Mouse (Mus musculus) spleen, postnatal 10 days (tissue): ENCODE measurements around the gene Pde10a.
"Not testable (repeated sequence)": the region's sequence is repeated elsewhere in the genome, so short reads cannot be mapped to it uniquely, and the experiment has no call there.

ENCODE experiments used
- DNase-seq, 2 experiments: peaks; one replicate each; pipeline ENCODE4 v3.0.0; 2021 to 2022; ENCODE audit warnings: low spot score in 2 of 2

The Pde10a gene

GRCm38 (mm10) chr17:8647372-8647871 is 122.2 kb downstream of the Pde10a start:
- no peak for DNase-seq

GRCm38 (mm10) chr17:8648310-8648709 is 123.1 kb downstream of the Pde10a start:
- no peak for DNase-seq

DNA sequence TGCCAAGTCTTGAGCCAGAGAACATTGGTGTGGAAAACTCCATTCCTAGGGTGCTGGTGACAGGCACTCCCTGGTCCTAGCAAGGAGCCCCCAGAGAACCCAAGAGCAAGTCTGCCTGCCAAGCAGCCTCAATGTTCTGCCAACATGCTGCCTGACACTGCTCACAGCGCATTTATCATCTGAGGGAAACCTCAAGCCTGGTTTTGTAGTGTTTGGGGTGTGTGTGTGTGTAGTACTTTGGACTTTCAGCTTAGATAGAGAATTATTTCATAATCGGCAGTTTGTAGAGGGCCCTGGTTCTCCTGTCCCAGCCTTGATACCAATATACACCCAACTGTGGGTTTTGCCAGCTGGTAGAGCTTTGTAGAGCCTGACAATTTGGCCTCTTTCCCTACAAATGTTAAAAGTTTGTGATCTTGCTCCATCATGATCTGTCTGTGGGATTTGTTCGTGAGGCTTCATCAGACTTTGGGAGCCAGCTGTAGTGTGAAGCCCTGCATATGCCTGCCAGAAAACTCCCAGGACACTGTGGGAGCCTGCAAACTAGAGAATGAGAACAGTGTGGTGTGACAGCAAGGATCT is 127.6 kb downstream of the Pde10a start:
- no peak for DNase-seq

DNA sequence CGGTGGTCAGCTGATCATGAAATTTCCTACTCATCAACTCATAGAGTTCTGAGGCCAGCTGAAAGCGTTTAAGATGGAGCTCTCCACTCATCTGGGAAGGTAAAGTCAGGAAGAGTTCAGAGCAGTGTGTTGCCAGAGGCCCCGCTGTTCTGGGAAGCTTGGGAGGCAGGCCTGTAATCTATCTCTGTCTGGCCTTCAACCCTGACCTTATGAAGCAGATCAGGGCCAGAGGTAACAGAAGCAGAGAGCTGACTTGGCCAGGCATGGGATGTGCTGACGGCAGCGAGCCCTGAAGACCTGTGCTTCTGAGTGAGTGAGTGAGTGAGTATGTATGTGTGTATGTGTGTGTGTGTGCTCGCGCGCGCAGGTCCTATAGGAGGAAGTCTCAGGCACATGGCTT is 132.5 kb downstream of the Pde10a start:
- DNase-seq = no peak

GRCm38 (mm10) chr17:8658751-8659454 is 133.7 kb downstream of the Pde10a start:
- no peak for DNase-seq

- DNase-seq = no peak
These were observed 141.7 kb downstream of the Pde10a start for GRCm38 (mm10) chr17:8666912-8667311.

- no peak for DNase-seq
These were observed 149.5 kb downstream of the Pde10a start for GRCm38 (mm10) chr17:8674651-8675050.

DNA sequence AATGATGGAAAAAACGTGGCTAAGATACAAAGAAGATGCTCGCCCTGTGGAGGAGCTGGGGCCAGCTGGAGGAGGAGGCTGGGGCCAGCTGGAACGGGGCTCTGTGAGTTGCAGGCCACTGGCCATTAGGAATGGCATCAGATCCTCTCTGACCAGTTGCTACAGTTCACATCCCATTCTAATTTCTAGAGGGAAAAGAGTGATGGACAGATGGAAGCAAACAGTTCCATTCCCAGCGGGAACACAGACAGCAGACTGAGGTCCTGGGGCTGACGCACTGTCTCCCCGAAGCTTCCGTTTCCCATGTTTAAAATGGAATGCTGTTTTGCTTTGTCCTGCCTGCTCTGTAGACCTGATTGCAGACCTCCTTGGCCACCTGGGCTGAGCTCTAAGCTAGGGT is 161.2 kb downstream of the Pde10a start:
- no peak for DNase-seq

GRCm38 (mm10) chr17:8688096-8688495 is 162.9 kb downstream of the Pde10a start:
- DNase-seq = no peak

- DNase-seq = no peak
These were observed 173.1 kb downstream of the Pde10a start for GRCm38 (mm10) chr17:8698265-8698664.

- DNase-seq = no peak
These were observed 173.6 kb downstream of the Pde10a start for GRCm38 (mm10) chr17:8698793-8699192.

GRCm38 (mm10) chr17:8701096-8701495 is 175.9 kb downstream of the Pde10a start:
- no peak for DNase-seq

DNA sequence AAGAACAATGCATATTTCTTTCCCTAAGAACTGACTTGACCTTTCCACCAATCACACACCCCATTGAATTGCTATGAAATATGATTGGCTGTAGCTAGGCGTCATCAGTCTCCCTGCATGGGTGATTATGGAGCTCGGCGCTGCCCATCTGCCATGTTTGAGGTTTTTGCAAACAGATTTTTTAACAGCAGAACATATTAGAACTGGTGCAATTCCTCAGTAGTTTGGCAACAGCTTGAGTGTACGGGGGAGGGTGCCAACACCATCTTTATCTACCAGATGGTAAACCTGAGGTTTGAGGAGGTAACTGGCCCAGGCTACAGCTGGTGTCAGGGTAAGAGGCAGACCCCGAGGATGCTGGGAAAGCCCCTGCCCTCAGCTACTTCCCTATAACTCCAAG is 177.3 kb downstream of the Pde10a start:
- DNase-seq = no peak

- no peak for DNase-seq
These were observed 182.8 kb downstream of the Pde10a start for GRCm38 (mm10) chr17:8708006-8708405.

GRCm38 (mm10) chr17:8712734-8713133 is 187.6 kb downstream of the Pde10a start:
- DNase-seq = not testable (repeated sequence)

- no peak for DNase-seq
These were observed 195.8 kb downstream of the Pde10a start for GRCm38 (mm10) chr17:8720961-8721360.

DNA sequence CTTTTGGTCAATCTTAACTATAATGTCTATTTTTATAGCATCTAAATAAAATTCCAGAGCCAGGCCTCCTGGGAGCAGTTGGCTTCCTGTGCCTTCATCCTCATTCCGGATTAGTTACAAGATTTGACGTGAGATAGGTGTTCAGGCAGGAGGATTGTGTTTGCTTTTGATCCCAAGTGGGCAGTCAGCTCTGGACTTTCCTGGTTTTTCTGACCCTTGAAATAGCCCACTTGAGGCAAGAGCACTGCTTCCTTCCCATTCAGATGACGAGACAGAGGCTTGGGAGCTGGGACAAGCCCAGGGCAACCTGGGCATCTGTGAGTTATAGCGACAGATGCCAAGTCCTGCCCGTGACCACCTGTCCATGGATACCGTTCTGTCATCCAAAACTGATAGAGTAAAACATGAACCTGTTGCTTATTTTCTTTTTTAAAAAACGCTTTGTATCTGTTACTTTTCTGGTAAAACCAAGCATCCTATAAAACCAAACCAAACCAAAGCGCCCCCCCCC is 199.3 kb downstream of the Pde10a start:
- no peak for DNase-seq

- peak in 1 of 2 experiments; percentile 42 for DNase-seq
These were observed 203.5 kb downstream of the Pde10a start for GRCm38 (mm10) chr17:8728646-8729045.

GRCm38 (mm10) chr17:8729808-8730207 is 204.6 kb downstream of the Pde10a start:
- no peak for DNase-seq

- no peak for DNase-seq
These were observed 205.9 kb downstream of the Pde10a start for GRCm38 (mm10) chr17:8731073-8731472.

DNA sequence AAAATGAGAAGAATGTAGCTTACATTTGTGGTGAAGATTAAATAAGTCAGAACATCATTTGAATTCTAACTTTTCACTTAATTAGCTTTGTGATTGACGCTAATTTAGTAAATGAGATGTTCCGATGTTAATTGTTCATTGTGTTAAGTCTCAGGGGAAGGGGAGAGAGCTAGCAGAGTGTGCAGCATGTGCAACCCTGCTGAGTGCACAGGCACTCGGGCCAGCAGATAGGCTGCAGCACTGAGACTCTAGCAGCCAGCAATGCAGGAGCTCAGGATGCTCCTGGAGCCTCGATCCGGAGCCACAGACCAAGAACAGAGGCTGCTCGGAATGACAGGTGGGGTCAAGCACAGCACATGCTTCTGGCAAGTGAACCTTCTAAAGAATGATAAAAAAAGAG is 211.1 kb downstream of the Pde10a start:
- DNase-seq = no peak

GRCm38 (mm10) chr17:8742772-8743171 is 217.6 kb downstream of the Pde10a start:
- no peak for DNase-seq

DNA sequence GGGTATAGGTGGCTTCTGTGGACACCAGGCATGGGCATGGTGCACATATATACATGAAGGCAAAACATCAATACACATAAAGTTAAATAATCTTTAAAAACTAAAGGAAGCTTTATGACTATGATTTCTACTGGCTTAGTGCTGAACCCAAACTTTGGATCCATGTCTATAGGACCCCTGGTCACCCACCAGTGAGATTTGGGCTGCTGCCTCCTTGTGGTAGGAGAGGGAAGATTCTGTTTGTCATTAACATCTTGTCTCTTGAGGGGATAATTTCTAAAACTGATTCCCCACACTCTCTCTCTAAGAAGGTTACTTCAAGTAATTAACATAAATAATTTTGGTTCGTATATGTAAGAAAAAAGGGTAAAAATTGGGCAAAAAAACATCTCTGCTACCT is 220.2 kb downstream of the Pde10a start:
- DNase-seq = no peak
